14 mouse cellular contexts compared by ENCODE assay signal in genomic region chr3:89333053-89333452, GRCm38 (mm10). TPM values are rescaled to one million over a fixed set of nuclear protein-coding genes. Genes with fewer than 3 reads are reported as not detected.
DNase-seq lines count a peak whose midpoint lies in the region; ATAC-seq and TF ChIP-seq lines count a peak whose summit lies in the region.
"Had no signal": no experiment of that assay in that cellular context is flagged by ENCODE, and none has a peak within 500 bp of the region (broad histone marks: within the 10 kb centered on the region; RNA-seq: fewer than 3 reads in every experiment).

No protein-coding gene starts in this region.

- no peak for ATAC-seq in hindbrain, embryonic 13.5 days (ENCODE audit: low FRiP score)
- ATAC-seq in intestine, postnatal 0 days: no peak

- WGBS in hindbrain, embryonic 13.5 days: 65% methylated on average over 11 of the region's 11 CpGs
- WGBS in midbrain, embryonic 10.5 days: 71% methylated on average over 11 of the region's 11 CpGs
- WGBS in intestine, postnatal 0 days: 58% methylated on average over 11 of the region's 11 CpGs

- no peak overlapping the region for H3K4me2 ChIP-seq in hindbrain, embryonic 13.5 days
- no peak overlapping the region for H3K4me2 ChIP-seq in intestine, postnatal 0 days (replicated peaks; ENCODE audit: low read depth)
- H3K4me2 ChIP-seq: liver, embryonic 13.5 days had no signal

- H3K36me3 ChIP-seq in E14TG2a.4 (ENCODE audit: insufficient read depth, low read length): peaks cover 26% of the 10 kb centered on the region
- H3K36me3 ChIP-seq in hindbrain, embryonic 13.5 days: peaks cover 8% of the 10 kb centered on the region
- H3K36me3 ChIP-seq in midbrain, embryonic 10.5 days: peaks cover 26% of the 10 kb centered on the region
- peaks cover 23% of the 10 kb centered on the region for H3K36me3 ChIP-seq in intestine, postnatal 0 days (ENCODE audit: control insufficient read depth, insufficient read depth)
- H3K36me3 ChIP-seq: liver, embryonic 13.5 days had no signal

- peak overlapping the region; percentile 46; the same call in 1 of the 2 replicates for H3K9ac ChIP-seq in hindbrain, embryonic 13.5 days
- no peak overlapping the region for H3K9ac ChIP-seq in intestine, postnatal 0 days (ENCODE audit: low read depth, low read length)
- H3K9ac ChIP-seq: liver, embryonic 13.5 days had no signal

- peak; percentile 52 for DNase-seq in MN1 (ENCODE audit: low spot score)
- DNase-seq in midbrain, embryonic 10.5 days (ENCODE audit: low spot score): no peak
- DNase-seq in lung, postnatal 36 days: no peak
- no peak for DNase-seq in urinary bladder, adult 2 months (ENCODE audit: low spot score)
- no peak for DNase-seq in kidney, postnatal 14 days
- DNase-seq: adrenal gland, adult 2 months; gastrocnemius, adult 2 months; kidney, postnatal 4 days; liver, embryonic 13.5 days; lung, postnatal 10 days had no signal

- H3K27me3 ChIP-seq in E14TG2a.4 (ENCODE audit: insufficient read depth, low read length): peaks cover 18% of the 10 kb centered on the region
- H3K27me3 ChIP-seq in hindbrain, embryonic 13.5 days: no peaks in the 10 kb centered on the region
- H3K27me3 ChIP-seq in midbrain, embryonic 10.5 days (ENCODE audit: low read depth, poor library complexity, severe bottlenecking): peaks cover 76% of the 10 kb centered on the region
- H3K27me3 ChIP-seq in intestine, postnatal 0 days (replicated peaks; ENCODE audit: control insufficient read depth, insufficient read depth, low read length): no peaks in the 10 kb centered on the region

- peaks cover 93% of the 10 kb centered on the region for H3K4me1 ChIP-seq in E14TG2a.4 (replicated peaks; ENCODE audit: low read depth, low read length)
- peaks cover 79% of the 10 kb centered on the region for H3K4me1 ChIP-seq in hindbrain, embryonic 13.5 days (replicated peaks)
- H3K4me1 ChIP-seq in midbrain, embryonic 10.5 days: peaks cover 81% of the 10 kb centered on the region
- peaks cover 3% of the 10 kb centered on the region; the same call in 1 of the 2 replicates for H3K4me1 ChIP-seq in intestine, postnatal 0 days (replicated peaks; ENCODE audit: control insufficient read depth, insufficient read depth, low read length)

- H3K9me3 ChIP-seq in E14TG2a.4 (ENCODE audit: low read length): no peaks in the 10 kb centered on the region
- H3K9me3 ChIP-seq in hindbrain, embryonic 13.5 days: no peaks in the 10 kb centered on the region
- H3K9me3 ChIP-seq in midbrain, embryonic 10.5 days (replicated peaks): no peaks in the 10 kb centered on the region
- no peaks in the 10 kb centered on the region for H3K9me3 ChIP-seq in intestine, postnatal 0 days (ENCODE audit: control insufficient read depth)
- H3K9me3 ChIP-seq: heart, embryonic 10.5 days; liver, embryonic 13.5 days had no signal

- H3K27ac ChIP-seq in hindbrain, embryonic 13.5 days: peak overlapping the region; percentile 62
- peak overlapping the region; percentile 14; the same call in 1 of the 2 replicates for H3K27ac ChIP-seq in midbrain, embryonic 10.5 days (replicated peaks)
- H3K27ac ChIP-seq in intestine, postnatal 0 days (ENCODE audit: low read depth, low read length): no peak overlapping the region
- H3K27ac ChIP-seq: gastrocnemius, adult 2 months; heart, embryonic 10.5 days; liver, embryonic 13.5 days had no signal

- TF ChIP-seq CTCF in E14TG2a.4 (conservative IDR thresholded peaks at IDR 0.05; ENCODE audit: low read length): no peak
- TF ChIP-seq CTCF in intestine, postnatal 0 days (IDR thresholded peaks at IDR 0.05; ENCODE audit: low read depth): no peak

- peak overlapping the region; percentile 39; the same call in 1 of the 2 replicates for H3K4me3 ChIP-seq in E14TG2a.4 (replicated peaks; ENCODE audit: low read length)
- H3K4me3 ChIP-seq in hindbrain, embryonic 13.5 days: no peak overlapping the region
- peak overlapping the region; percentile 5; the same call in 1 of the 2 replicates for H3K4me3 ChIP-seq in midbrain, embryonic 10.5 days
- no peak overlapping the region for H3K4me3 ChIP-seq in intestine, postnatal 0 days (ENCODE audit: low read depth, low read length)
- H3K4me3 ChIP-seq: gastrocnemius, adult 2 months; heart, embryonic 10.5 days; liver, embryonic 13.5 days had no signal

RNA-seq across cellular contexts. Expression of gene Efna4, which starts 4.8 kb away (rescaled TPM):
- polyA plus RNA-seq in hindbrain, embryonic 13.5 days (2015; fragmentation: Nextera tagmentation; extraction: Ambion mirVana): 8.6 and 9.8 TPM in 2 replicates
- 20.5 and 21.9 TPM in 2 replicates for polyA plus RNA-seq in midbrain, embryonic 10.5 days (2016; fragmentation: Nextera tagmentation; extraction: Ambion mirVana)
- 5.1 and 5.3 TPM in 2 replicates for polyA plus RNA-seq in intestine, postnatal 0 days (2015; fragmentation: Nextera tagmentation; extraction: Ambion mirVana)
- polyA plus RNA-seq in urinary bladder, adult 2 months (2012; rRNA removed): 3.4 and 3.7 TPM in 2 replicates

RNA-seq across cellular contexts. Expression of gene Efna3, which starts 10.3 kb away (rescaled TPM):
- polyA plus RNA-seq in hindbrain, embryonic 13.5 days (2015; fragmentation: Nextera tagmentation; extraction: Ambion mirVana): 46.8 and 49.7 TPM in 2 replicates
- polyA plus RNA-seq in midbrain, embryonic 10.5 days (2016; fragmentation: Nextera tagmentation; extraction: Ambion mirVana): 3.9 and 7.0 TPM in 2 replicates
- 1.4 and 1.6 TPM in 2 replicates for polyA plus RNA-seq in intestine, postnatal 0 days (2015; fragmentation: Nextera tagmentation; extraction: Ambion mirVana)
- polyA plus RNA-seq in urinary bladder, adult 2 months (2012; rRNA removed): 0.36 and 0.55 TPM in 2 replicates

RNA-seq across cellular contexts. Expression of gene Adam15, which starts 16.7 kb away (rescaled TPM):
- polyA plus RNA-seq in hindbrain, embryonic 13.5 days (2015; fragmentation: Nextera tagmentation; extraction: Ambion mirVana): 41.5 and 47.0 TPM in 2 replicates
- polyA plus RNA-seq in midbrain, embryonic 10.5 days (2016; fragmentation: Nextera tagmentation; extraction: Ambion mirVana): 30.5 and 34.9 TPM in 2 replicates
- 33.9 and 37.0 TPM in 2 replicates for polyA plus RNA-seq in intestine, postnatal 0 days (2015; fragmentation: Nextera tagmentation; extraction: Ambion mirVana)
- 96.1 and 101 TPM in 2 replicates for polyA plus RNA-seq in urinary bladder, adult 2 months (2012; rRNA removed)

RNA-seq across cellular contexts. Expression of gene Dcst2, which starts 28.7 kb away (rescaled TPM):
- polyA plus RNA-seq in hindbrain, embryonic 13.5 days (2015; fragmentation: Nextera tagmentation; extraction: Ambion mirVana): 0.14 and 0.17 TPM in 2 replicates
- 0.11 and 0.12 TPM in 2 replicates for polyA plus RNA-seq in midbrain, embryonic 10.5 days (2016; fragmentation: Nextera tagmentation; extraction: Ambion mirVana)
- polyA plus RNA-seq in intestine, postnatal 0 days (2015; fragmentation: Nextera tagmentation; extraction: Ambion mirVana): 10.0 and 11.5 TPM in 2 replicates
- 0.24 and 0.41 TPM in 2 replicates for polyA plus RNA-seq in urinary bladder, adult 2 months (2012; rRNA removed)

RNA-seq across cellular contexts. Expression of gene Dcst1, which starts 32.0 kb away (rescaled TPM):
- polyA plus RNA-seq in hindbrain, embryonic 13.5 days (2015; fragmentation: Nextera tagmentation; extraction: Ambion mirVana): 1.1 and 1.3 TPM in 2 replicates
- 0.11 and 0.20 TPM in 2 replicates for polyA plus RNA-seq in midbrain, embryonic 10.5 days (2016; fragmentation: Nextera tagmentation; extraction: Ambion mirVana)
- 23.5 and 26.7 TPM in 2 replicates for polyA plus RNA-seq in intestine, postnatal 0 days (2015; fragmentation: Nextera tagmentation; extraction: Ambion mirVana)
- polyA plus RNA-seq in urinary bladder, adult 2 months (2012; rRNA removed): 0.07 and 0.33 TPM in 2 replicates
- polyA plus RNA-seq: liver, embryonic 13.5 days had no signal

Comparison
In these comparisons a context has a peak if more than half of its experiments do, and no peak if none do; other contexts are left out.
1. H3K4me3 ChIP-seq: peak in E14TG2a.4 (single experiment) and midbrain, embryonic 10.5 days (single experiment); none in hindbrain, embryonic 13.5 days (single experiment) and intestine, postnatal 0 days (single experiment).